Mouse (Mus musculus): Measurements from ENCODE around the gene Rab17.

DNA sequence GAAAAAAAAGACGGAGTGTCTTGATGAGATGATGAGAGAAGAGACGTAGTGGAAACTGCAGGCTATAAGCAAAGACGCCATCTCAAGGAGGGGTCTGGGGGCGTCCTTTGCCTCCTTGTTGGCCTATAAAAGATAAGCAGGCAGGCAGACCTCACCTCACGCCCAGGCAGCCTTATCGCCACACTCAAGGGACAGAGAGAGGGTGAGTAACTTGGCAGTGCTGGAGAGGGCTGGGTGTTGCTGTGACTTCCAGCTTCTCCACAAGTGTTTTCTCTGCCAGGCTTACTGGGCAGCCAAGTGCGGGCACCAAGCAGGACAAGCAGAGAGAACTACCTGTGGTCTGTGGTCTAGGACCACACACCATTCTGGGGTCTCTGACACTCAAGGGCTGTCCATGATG lies 17.8 kb downstream of the Rab17 start:
- TF ChIP-seq POLR2A (IDR thresholded peaks at IDR 0.05; ENCODE audit: insufficient read depth, low read length) (no peak), CTCF (IDR thresholded peaks at IDR 0.05; ENCODE audit: low read depth, low read length) (no peak)
